Mouse (Mus musculus) monocyte, adult 59 days (primary cell): ENCODE measurements around the gene Fank1. TPM values are rescaled to one million over a fixed set of nuclear protein-coding genes. Genes with fewer than 3 reads are reported as not detected.

ENCODE experiments used
- total RNA-seq, 2 experiments: library from RNA; stranded (reverse); gene quantifications; one replicate each; pipeline ENCODE4 v1.2.4; 2023

The Fank1 gene
- not detected for total RNA-seq

GRCm38 (mm10) chr7:133776626-133776996 is at the start of gene Fank1:
TSS of gene Fank1 (plus strand) at chr7:133776861.

GRCm38 (mm10) chr7:133782717-133783435 is 6.2 kb downstream of the Fank1 start, which contains the start of gene Dhx32:
TSS of gene Dhx32 (minus strand) at chr7:133782726.

Other genes with a start within 250 kb of the Fank1 start
- not detected for gene Tex36, start 174.7 kb upstream of the Fank1 start, total RNA-seq
- gene Edrf1, start 139.3 kb upstream of the Fank1 start, total RNA-seq: 10 to 100 TPM; 20.0 to 23.5 TPM
- gene Mmp21, start 96.8 kb upstream of the Fank1 start, total RNA-seq: not detected
- gene Bccip, start 67.5 kb upstream of the Fank1 start, total RNA-seq: 10 to 100 TPM; 41.3 to 41.4 TPM
- 1 to 10 TPM; 4.8 to 6.6 TPM for gene Uros, start 66.8 kb upstream of the Fank1 start, total RNA-seq
- gene Dhx32, start 5.9 kb downstream of the Fank1 start, total RNA-seq: 10 to 100 TPM; 11.2 to 11.3 TPM